Mouse (Mus musculus): Measurements from ENCODE around the gene Sparc.
A peak's percentile ranks its signal among the peaks of the same experiment; 100 is the strongest.

Gene Sparc

GRCm38 (mm10) chr11:55407133-55407532, 15.8 kb downstream of the Sparc start:
- DNase-seq (ENCODE audit: low spot score in 2 of 2), result no peak

- DNase-seq (ENCODE audit: low spot score in 2 of 2), result no peak
Observed at GRCm38 (mm10) chr11:55405601-55406469, 17.1 kb downstream of the Sparc start.

- no peak for DNase-seq (ENCODE audit: low spot score in 2 of 2)
Observed at GRCm38 (mm10) chr11:55404659-55405457, 18.1 kb downstream of the Sparc start.

GRCm38 (mm10) chr11:55400863-55401262, 22.1 kb downstream of the Sparc start:
- DNase-seq (ENCODE audit: low spot score in 2 of 2), result no peak

GRCm38 (mm10) chr11:55398371-55398770, 24.6 kb downstream of the Sparc start:
- DNase-seq (ENCODE audit: low spot score in 2 of 2), result no peak

GRCm38 (mm10) chr11:55397441-55397840, 25.5 kb downstream of the Sparc start:
- DNase-seq (ENCODE audit: low spot score in 2 of 2), result no peak

GRCm38 (mm10) chr11:55397036-55397435, 25.9 kb downstream of the Sparc start:
- DNase-seq (ENCODE audit: low spot score in 2 of 2), result no peak

GRCm38 (mm10) chr11:55395073-55395642, 27.8 kb downstream of the Sparc start:
- no peak for DNase-seq (ENCODE audit: low spot score in 2 of 2)

- no peak for DNase-seq (ENCODE audit: low spot score in 2 of 2)
Observed at GRCm38 (mm10) chr11:55394592-55394991, 28.4 kb downstream of the Sparc start.

GRCm38 (mm10) chr11:55392474-55392873, 30.5 kb downstream of the Sparc start:
- no peak for DNase-seq (ENCODE audit: low spot score in 2 of 2)

- DNase-seq (ENCODE audit: low spot score in 2 of 2), result peak; percentile 13 to 34
Observed at GRCm38 (mm10) chr11:55389778-55390177, 33.2 kb downstream of the Sparc start.

GRCm38 (mm10) chr11:55387576-55387975, 35.4 kb downstream of the Sparc start:
- no peak for DNase-seq (ENCODE audit: low spot score in 2 of 2)

- peak; percentile 92 to 96 for DNase-seq (ENCODE audit: low spot score in 2 of 2)
Observed at GRCm38 (mm10) chr11:55386424-55387063, 36.4 kb downstream of the Sparc start.

GRCm38 (mm10) chr11:55383463-55384045, 39.4 kb downstream of the Sparc start:
- DNase-seq (ENCODE audit: low spot score in 2 of 2), result no peak

- no peak for DNase-seq (ENCODE audit: low spot score in 2 of 2)
Observed at GRCm38 (mm10) chr11:55380908-55381307, 42.1 kb downstream of the Sparc start.

- peak; percentile 37 to 40 for DNase-seq (ENCODE audit: low spot score in 2 of 2)
Observed at GRCm38 (mm10) chr11:55378371-55378770, 44.6 kb downstream of the Sparc start.

- DNase-seq (ENCODE audit: low spot score in 2 of 2), result no peak
Observed at GRCm38 (mm10) chr11:55373838-55374237, 49.1 kb downstream of the Sparc start.

GRCm38 (mm10) chr11:55373373-55373772, 49.6 kb downstream of the Sparc start:
- DNase-seq (ENCODE audit: low spot score in 2 of 2), result no peak

GRCm38 (mm10) chr11:55372001-55372400, 51.0 kb downstream of the Sparc start:
- no peak for DNase-seq (ENCODE audit: low spot score in 2 of 2)

GRCm38 (mm10) chr11:55369093-55369471, 53.9 kb downstream of the Sparc start:
- no peak for DNase-seq (ENCODE audit: low spot score in 2 of 2)

GRCm38 (mm10) chr11:55368388-55369092, 54.4 kb downstream of the Sparc start:
- DNase-seq (ENCODE audit: low spot score in 2 of 2), result no peak

Data from frontal cortex, postnatal 25 days (tissue).